Mouse (Mus musculus) spleen, adult 18-20 months (tissue): Measurements from ENCODE around the gene Rhot2.

Experiments
- DNase-seq, 2 experiments: peaks; one replicate each; pipeline ENCODE4 v3.0.0; 2022; ENCODE audit warnings: mixed read lengths in 2 of 2

Rhot2 gene

GRCm38 (mm10) chr17:25840519-25840918 lies 4.1 kb downstream of the Rhot2 start:
- DNase-seq, result no peak

- DNase-seq, result no peak
These were observed 5.0 kb downstream of the Rhot2 start for GRCm38 (mm10) chr17:25839455-25840235.

- DNase-seq, result no peak
These were observed 5.7 kb downstream of the Rhot2 start for GRCm38 (mm10) chr17:25838904-25839303.

DNA sequence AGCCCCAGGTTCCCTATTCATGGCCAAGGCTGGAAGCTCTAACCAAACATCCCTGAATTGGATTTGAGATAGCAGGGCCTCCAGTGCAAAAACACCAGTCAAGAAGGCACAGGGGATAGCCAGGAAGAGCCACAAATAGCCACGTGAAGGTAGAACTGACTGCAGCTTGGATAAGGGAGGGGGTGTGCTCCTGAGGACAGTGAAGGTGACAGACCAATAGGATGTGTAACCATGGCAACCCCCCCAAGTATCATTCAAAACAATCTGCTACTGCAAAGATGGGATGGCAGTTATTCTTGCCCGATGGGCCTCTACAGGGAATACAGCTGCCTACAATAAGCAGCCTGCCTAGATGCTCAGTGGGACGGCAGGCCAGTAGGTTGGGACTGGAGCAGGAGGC lies 7.1 kb downstream of the Rhot2 start:
- DNase-seq, result no peak

DNA sequence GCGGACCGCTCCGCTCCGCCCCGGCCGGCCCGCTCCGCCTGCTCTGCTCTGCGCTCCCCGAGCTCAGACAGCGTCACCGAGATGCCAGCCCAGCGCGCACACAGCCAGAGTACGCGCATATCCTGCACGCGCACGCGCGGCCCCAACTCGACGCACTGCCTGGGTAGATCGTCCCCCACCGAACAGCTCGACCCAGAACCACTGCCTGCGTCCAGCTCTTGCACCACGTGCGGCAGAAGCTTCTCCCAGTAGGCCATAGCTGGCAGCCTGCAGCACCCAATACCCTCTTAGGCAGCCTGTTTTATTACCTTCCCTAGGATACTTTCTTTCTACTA lies 7.6 kb downstream of the Rhot2 start, which contains the start of gene Rhbdl1:
Gene Rhbdl1 (minus strand): TSS at position 220 of the 335 bp plus-strand sequence.
- DNase-seq, result peak in 1 of 2 experiments; percentile 34

GRCm38 (mm10) chr17:25836397-25837075 lies 8.1 kb downstream of the Rhot2 start:
- DNase-seq, result no peak

DNA sequence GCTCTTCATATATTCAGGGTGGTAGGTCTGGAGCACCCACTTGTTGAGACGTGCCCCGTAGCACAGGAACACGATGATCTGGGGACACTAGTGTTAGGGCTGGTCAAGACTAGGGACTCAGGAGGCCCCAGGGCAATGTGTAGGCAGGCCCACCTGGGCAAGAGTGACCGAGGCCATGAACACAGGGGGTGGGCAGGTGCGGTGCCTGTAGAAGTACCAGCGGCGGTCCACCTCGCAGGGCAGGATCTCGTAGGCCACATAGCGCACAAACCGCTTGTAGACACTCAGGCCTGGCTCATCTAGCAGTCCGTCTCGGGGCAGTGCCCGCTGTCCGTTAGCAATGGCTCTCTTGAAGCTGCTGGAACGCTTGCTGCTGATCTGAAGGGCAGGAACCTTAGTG lies 8.8 kb downstream of the Rhot2 start:
- no peak for DNase-seq

DNA sequence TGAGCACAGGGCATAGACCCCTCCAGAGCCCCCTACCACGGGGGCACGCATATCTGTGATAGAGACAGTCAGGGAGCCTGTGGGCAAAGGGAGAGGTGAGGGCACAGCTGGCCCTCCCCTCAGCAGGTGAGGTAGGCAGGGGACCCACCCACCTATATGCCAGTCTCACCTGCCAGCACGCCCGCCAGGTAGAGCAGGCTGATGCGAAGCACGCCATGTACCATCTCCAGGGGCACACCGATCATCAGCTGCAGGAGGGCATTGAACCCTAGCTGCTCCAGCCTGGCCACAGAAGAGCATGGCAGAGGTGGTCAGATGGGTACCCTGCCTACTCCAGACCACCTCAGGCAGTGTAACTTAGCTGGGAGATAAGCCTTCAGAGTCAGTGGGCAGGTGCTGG lies 9.3 kb downstream of the Rhot2 start:
- DNase-seq, result no peak

- no peak for DNase-seq
These were observed 9.9 kb downstream of the Rhot2 start for GRCm38 (mm10) chr17:25834595-25835222.

- no peak for DNase-seq
These were observed 10.6 kb downstream of the Rhot2 start for GRCm38 (mm10) chr17:25833961-25834594.

DNA sequence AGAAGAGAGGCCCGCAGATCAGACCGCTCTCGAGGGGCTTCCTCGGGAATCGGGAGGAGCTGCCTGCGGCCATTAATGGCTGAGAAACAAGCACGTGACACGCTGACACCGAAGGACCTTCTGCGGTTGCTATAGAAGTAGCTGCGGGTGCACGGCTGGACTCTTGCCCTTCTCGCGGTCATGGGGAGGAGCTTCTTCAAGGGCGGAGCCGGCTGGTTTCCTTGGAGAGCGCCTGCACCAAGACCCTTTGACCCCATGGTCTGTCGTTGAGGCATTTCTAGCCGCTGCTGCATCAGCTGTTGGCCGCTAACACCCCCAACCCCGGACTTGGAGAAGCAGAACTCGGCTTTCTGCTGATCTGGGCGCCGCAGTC lies 11.4 kb downstream of the Rhot2 start, which contains the start of gene Stub1:
Gene Stub1 (minus strand): TSS at position 114 of the 373 bp plus-strand sequence.
- peak; percentile 64 to 71 for DNase-seq

DNA sequence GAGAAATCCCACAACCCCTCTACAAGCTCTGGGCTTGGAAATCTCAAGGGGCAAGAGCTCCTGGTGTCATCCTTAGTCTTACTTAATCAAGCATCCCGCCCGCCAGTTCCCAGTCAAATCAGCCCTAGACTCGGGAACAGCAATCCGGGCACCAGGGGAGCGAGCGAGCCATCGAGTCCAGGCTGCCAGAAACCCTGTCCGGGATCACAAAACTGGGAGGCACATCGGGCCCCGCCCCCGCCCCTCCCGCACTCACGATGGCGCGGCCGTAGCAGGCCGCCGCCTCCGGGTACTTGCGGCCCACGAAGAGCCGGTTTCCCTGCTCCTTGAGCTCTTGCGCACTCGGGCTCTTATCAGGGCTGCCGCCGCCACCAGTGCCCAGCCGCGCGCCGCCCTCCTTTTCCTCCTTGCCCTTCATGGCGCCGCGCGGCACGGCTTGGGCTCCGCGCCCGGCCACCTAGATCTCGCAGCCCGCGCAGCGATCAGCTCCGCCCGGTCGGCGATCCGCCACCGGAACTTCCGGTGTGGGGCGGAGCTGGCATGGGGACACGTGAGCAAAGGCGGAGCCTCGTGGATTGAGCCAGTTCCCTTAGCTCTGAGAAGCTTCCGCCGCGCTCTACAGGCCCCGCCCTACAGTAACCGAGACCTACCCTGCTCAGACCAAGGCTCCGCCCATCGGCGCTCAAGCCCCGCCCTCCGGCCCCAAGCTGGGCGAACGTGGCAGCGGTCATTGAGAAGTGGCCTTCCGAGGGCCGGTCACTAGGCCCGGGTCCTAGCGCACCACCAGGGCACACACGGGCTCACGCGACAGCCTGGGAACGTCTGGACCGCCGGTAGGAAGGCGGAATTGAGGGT lies 12.0 kb downstream of the Rhot2 start:
- DNase-seq, result peak; percentile 98 to 99

DNA sequence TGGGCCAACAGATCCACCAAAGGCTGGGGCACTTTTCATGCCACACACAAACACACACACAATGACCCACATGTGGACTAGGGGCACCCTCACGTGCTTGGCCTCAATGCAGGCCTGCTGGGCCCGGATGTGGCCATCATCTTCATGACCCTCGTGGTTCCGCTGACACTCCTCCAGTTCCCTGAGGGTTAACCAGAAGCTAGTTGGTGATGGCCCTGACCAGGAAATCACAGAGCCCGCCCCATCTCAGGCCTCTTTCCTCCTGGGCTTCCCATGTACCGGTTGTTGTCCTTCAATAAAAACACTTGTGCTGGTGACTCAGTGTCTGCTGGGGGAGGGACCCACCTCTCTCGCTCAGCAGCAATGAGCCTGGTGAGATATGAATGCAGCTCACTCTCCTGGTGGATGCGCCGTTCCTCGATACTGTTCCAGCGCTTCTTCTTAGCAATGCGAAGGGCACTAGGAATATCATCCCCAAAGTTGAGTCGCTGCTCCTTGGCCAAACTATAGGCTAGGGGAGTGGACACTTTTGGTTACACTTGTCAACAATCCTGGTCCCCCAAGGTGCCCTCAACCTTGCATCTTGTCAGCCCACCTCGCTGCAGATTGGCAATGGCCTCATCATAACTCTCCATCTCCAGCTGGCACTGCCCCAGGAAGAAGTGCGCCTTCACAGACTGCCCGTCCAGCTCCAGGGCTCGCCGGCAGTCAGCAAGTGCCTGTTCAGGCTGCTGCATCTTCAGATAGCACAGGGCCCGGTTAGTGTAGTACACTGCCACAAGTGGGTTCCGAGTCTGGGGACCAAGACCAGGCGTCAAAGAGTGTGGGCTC lies 13.0 kb downstream of the Rhot2 start:
- DNase-seq, result no peak

DNA sequence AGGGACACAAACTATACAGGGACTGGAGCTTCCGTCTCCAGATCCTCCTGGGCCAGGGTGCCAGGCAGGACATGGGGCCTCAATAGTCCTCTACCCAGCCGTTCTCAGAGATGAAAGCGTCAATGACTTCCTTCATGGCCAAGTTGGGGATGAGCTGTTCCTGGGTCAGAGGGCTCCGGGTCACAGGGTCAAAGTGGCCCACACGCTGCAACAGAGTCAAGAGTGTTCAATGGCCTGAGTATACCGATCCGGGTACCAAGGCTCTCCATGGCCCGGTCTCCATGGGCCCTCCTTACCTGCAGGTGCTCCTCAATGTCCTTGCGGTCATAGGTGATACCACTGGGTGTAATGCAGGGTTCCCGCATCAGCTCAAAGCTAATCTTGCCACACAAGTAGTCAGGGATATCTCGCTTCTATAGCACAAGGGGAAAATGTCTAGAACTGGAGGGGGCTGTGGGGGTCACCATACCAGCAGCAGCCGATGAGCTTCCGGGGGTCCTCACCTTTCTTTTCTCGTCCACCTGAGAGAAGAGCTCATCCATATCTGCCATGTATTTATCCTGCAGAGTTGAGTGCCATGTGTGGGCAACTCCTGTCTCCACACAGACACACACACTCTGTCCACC lies 13.7 kb downstream of the Rhot2 start:
- no peak for DNase-seq

DNA sequence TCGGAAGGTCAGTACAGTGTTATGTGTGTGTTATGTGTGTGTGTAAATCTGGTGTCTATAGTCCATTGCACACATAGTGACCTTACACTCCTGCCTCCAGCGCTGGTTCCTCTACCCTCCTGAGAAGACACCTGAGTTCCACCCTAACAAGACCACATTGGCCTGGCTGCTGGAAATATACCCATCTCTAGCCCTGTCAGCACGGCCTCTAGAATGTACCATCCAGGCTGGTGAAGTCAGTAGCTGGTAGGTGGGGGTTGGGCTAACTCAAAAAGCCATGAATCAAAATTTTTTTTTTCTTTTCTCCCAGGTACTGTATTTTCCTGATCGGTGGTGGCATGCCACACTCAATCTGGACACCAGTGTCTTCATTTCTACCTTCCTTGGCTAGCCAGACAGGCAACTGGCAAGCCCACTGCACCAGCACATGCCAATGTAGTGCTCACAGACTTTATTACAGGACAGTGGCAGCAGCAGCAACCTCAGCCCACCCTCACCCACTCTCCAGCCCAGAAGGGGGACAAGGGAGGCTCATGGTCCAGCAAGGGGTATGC lies 14.4 kb downstream of the Rhot2 start:
- DNase-seq, result no peak

DNA sequence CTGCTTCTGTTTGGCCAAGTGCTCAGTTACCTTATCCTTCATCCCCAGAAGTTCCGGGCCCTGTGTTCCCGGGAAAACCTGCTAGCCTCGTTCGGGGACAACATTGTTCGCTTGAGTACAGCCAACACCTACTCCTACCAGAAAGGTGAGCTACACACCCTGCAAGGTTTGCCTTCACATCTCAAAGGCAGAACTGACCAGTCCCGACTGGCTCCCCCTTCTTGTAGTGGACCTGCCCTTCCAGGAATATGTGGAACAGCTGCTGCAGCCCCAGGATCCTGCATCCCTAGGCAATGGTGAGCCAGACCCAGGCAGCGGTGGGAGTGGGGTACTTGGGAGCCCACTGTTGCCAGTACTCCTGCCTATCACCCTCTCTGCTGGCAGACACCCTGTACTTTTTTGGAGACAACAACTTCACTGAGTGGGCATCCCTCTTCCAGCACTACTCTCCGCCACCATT lies 15.1 kb downstream of the Rhot2 start:
- DNase-seq, result no peak

GRCm38 (mm10) chr17:25828712-25829557 lies 15.7 kb downstream of the Rhot2 start, which contains the start of gene Jmjd8:
TSS of gene Jmjd8 (plus strand) at chr17:25828867.
- peak; percentile 52 to 69 for DNase-seq

- no peak for DNase-seq
These were observed 16.4 kb downstream of the Rhot2 start for GRCm38 (mm10) chr17:25828223-25828594.

GRCm38 (mm10) chr17:25827546-25828222 lies 17.0 kb downstream of the Rhot2 start:
- DNase-seq, result no peak
